Mouse (Mus musculus) cerebellum, adult 8-10 months (tissue): Measurements from ENCODE around the gene Lpin3.
A peak's percentile ranks its signal among the peaks of the same experiment; 100 is the strongest.

ENCODE experiments used
- DNase-seq: peaks from one replicate; pipeline ENCODE4 v3.0.0; 2022

The Lpin3 gene

DNA sequence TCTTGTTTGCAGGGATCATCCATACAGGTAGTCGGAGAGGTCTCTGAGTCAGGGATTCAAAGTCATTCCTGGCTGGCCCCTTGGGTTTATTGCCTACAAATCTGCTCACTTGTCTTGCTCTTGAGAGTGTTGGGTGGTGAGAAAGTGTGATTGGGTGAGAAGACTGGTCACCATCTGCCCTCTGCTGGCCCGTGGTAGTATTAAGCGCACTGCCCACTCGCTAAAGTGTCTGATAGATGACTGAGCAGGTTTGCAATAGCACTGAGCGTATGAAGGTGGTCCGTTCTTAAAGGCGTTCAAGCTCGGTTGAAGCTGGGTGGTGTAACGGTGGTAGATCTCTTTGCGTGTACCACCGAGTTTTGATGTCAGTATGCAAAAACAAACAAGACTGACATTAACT lies 6.8 kb downstream of the Lpin3 start:
- peak; percentile 89 for DNase-seq

- DNase-seq: peak; percentile 36
These were observed 7.4 kb downstream of the Lpin3 start for GRCm38 (mm10) chr2:160887859-160888258.

- DNase-seq: no peak
These were observed 10.6 kb downstream of the Lpin3 start for GRCm38 (mm10) chr2:160891045-160891444.

DNA sequence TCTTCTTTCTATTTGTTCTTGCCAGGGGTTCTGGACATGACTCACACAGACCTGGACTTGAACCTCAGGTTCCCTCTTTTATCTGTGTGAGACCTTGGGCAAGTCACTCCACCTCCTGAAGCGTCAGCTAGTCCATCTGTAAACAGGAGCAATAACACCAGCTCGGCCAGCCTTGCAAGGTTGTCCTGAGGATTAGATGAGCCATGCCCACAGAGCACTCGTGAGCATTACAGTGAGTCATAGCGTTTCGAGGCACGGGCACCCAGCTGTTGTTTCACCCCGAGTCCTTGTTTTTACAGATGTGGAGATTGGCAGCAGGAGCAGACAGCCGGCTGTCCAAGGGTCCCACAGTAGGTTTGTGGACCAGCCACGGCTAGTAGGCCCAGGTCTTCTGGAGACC lies 11.2 kb downstream of the Lpin3 start:
- no peak for DNase-seq

GRCm38 (mm10) chr2:160901656-160902412 lies 21.4 kb downstream of the Lpin3 start:
- DNase-seq: no peak

- DNase-seq: no peak
These were observed 24.8 kb downstream of the Lpin3 start for GRCm38 (mm10) chr2:160905301-160905700.

DNA sequence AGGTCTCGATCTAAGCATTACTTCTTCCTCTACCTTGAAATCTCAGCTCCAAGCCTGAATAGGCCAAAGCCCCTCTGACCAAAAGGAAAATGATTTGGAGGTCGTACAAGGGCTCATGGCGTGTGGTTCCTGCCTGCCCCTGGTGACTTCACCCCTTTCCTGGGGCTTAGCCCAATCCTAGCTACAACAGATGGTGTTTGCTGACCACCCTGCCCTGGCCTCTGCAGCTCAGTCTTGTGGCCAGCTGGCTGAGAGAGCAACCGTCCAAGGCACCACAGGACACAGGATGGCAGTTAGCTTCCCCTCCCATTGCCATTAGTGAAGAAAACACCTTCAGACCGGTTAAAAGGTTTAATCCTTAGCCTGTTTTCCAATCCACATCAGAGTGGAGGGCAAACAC lies 25.6 kb downstream of the Lpin3 start:
- peak; percentile 77 for DNase-seq

DNA sequence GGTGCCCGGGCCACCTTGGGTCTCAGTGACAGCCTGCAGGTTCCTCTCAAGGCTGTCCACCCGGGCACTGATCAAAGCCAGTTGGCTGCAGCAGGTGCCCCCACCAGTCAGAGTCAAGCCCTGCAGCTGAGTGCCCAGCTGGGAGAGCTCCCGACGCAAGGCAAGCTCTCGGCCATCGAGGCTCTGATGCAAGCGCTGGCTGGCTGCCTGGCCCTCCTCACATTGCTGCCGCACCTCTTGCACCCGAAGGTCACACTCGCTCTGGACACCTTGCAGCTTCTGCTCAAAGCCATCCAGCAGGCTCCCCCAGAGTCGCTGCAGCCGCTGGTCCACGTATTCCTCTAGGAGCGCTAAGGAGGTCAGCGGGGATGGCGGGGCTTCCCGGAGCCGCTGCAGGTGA lies 28.1 kb downstream of the Lpin3 start:
- DNase-seq: no peak

- no peak for DNase-seq
These were observed 30.2 kb downstream of the Lpin3 start for GRCm38 (mm10) chr2:160910633-160911032.

- DNase-seq: peak; percentile 45
These were observed 31.2 kb downstream of the Lpin3 start for GRCm38 (mm10) chr2:160911558-160912201.

GRCm38 (mm10) chr2:160912231-160912671 lies 31.8 kb downstream of the Lpin3 start, which contains the start of gene Emilin3:
TSS of gene Emilin3 (minus strand) at chr2:160912328.
- DNase-seq: no peak

DNA sequence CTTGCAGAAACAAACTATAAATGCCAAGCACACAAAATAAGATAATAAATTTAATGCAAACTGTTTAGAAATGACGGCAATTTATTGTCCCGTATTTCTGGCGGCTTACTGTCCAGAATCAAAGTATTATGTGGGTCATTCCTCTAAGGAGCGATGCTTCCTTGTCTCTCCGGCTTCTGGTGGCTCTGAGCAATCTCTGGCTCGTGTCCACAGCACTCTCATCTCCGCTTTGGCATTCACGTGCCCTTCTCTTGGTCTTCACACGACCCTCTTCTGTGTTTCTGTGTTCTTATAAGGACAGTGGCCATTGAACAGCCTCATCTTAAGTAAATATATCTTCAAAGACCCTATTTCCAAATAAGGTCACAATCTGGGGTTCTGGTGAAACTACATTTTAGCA lies 34.2 kb downstream of the Lpin3 start:
- DNase-seq: peak; percentile 22

- DNase-seq: peak; percentile 43
These were observed 35.5 kb downstream of the Lpin3 start for GRCm38 (mm10) chr2:160915821-160916610.

- DNase-seq: no peak
These were observed 36.2 kb downstream of the Lpin3 start for GRCm38 (mm10) chr2:160916714-160917113.

- no peak for DNase-seq
These were observed 36.8 kb downstream of the Lpin3 start for GRCm38 (mm10) chr2:160917313-160917712.

DNA sequence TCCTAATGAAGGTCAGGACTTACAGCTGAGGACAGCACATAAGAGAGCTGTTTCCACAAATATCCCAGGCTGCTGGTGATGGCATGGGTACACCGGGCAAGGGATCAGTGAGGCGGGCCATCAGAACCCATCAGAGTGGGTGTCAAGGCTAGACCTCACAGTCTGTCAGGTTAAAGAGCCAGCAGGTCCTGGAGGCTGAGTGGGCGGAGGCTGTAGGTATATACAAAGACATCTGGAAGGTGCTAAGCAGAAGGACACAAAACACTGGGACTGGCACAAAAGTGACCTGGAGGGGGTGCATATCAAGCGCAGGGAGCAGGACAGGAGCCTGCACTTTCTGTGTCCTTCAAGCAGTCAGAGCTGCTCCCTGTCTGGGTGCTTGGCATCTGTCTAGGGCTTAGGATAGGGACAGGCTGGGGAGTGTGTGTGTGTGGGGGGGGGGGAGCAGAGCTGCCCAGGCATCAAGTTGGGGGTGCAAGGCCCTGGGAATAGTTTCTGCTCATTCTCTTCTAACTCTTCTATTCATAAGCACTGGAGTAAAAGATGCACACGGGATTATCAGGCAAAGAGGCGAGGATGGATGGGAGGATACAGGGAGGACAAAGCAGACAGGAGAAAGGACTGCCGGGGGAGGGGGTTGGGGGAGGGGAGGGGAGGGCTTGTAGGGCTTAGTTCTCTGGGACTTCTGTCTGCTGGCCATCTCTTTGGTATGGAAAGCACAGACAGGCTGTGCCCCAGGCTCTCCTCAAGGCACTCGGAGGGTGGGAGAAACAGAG lies 37.9 kb downstream of the Lpin3 start:
- no peak for DNase-seq

DNA sequence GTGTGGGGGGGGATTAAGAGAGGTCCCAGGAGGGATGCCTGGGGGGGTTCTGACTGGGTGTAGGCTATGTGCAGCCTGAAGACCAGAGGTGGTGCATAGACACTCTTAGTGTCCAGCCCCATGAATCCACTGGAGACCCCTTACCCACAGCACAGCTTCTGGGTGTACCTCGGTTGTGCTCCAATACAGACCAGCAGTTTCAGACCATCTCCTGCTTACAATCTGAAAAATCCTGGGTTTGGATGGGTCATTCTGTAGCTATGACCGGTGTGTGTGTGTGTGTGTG lies 38.4 kb downstream of the Lpin3 start:
- DNase-seq: no peak

DNA sequence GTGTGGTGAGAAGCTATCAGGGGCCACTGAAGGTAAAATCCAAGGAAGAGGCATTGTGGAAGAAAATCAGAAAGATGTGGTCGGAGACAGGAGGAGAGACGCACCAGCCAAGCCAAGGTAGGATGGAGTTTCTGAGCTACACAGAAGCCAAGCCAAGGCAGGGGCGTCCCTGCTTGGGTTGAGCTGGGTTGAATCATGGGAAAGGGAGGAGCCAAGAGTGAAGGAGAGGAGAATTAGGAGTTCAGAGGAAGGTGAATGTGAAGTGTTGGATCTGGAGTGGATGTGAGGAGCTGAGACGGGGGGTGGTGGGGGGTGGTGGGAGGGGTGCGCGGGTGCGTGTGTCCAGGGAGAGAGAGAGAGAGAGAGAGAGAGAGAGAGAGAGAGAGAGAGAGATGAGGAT lies 40.8 kb downstream of the Lpin3 start:
- DNase-seq: no peak

DNA sequence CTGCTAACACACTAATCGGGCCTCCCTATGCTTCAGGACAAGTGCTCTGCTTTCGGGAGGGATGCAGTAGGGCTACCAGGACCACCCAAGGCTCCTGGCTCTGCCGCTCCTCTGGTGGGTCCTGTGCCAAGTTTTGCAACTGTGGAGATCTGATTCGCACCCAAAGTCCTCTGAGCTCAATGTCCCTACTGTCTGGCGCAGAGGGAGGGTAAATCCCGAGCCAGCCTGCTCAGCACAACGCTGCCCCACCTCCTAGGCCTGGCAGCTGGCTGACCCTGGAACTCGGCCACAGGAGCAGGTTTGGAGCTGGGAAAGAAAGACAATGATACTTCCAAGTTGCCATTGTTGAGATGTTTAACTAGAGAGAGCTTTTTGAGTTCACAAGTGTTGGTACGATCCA lies 44.7 kb downstream of the Lpin3 start:
- DNase-seq: no peak

- no peak for DNase-seq
These were observed 50.9 kb downstream of the Lpin3 start for GRCm38 (mm10) chr2:160931378-160931777.

DNA sequence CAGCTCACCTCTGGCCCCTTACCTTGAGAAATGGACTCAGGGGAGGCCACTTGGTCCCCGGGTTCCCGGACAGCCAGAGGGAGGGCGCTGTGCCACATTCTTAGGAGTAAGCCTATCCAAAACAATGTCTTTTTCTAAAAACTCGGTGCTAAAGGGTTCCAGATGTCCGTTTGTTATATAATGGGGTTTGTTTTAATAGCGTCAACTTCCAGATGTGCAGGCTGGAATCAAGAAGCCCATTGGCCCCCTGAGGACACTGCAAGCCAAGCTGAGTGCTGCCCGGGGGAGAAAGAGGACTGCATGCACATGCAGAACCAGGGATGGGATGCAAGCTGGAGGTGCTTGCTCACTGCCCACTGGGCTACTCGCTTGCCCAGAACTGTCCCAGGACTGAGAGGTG lies 51.9 kb downstream of the Lpin3 start:
- no peak for DNase-seq

DNA sequence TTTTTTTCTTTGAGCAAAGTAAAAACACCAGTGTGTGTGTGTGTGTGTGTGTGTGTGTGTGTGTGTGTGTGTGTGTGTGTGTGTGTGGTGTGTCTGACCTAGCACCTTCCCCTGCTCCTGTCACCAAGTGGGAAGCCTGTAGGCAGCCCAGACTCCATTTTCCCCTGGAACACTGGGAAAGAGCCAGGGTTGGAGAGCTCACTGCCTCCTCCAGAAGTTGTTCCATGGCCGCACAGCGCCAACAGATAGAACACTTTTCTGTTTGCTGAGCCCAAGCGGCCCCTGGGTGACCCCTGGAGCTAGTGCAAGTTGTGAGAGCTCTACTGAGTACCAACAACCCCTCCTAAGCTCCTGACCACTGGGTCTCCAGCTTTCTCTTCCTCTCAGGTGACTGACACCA lies 52.5 kb downstream of the Lpin3 start:
- no peak for DNase-seq

DNA sequence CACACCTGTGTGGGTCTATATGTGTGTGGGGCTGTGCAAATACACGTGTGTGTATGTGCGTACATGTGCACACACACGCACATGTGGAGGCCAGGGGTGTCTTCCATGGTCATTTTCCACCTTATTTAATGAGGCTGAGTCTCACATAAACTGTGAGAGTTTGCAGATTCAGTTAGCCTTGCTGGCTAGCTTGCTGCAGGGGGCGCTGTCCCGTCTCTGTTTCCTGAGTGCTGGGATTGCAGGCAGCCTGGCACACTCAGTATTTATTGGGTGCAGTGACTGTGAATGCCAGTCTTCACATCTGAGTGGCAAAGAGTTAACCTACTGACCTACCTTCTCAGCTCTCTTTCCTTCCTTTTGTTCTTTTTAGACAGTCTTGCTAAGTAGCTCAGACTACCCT lies 53.4 kb downstream of the Lpin3 start:
- DNase-seq: no peak
